ENCODE assay signal across 19 mouse cellular contexts in the genomic region with DNA sequence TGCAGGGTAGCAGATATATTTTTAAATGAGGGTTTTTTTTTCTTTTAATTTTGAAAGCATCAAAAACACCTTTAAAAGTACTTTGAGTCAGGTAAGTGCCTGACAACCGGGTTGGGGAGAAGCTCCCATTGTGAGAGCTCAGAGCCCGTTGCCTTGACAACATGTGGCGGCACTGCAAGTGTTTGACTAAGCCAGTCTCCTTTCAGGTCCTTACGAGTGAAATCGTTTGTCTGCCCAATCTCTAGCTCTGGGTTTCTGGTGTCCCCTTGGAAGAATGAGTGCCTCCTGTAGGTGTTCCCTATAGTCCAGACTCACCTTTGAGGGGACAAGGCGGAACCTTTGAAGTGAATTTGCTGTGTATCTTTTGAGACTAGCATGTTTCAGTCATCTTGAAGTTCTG. TPM values are rescaled to one million over a fixed set of nuclear protein-coding genes. Genes with fewer than 3 reads are reported as not detected.
A peak's percentile ranks its signal among the peaks of the same experiment; 100 is the strongest.
DNase-seq lines count a peak whose midpoint lies in the region; ATAC-seq and TF ChIP-seq lines count a peak whose summit lies in the region.
"Had no signal": no experiment of that assay in that cellular context is flagged by ENCODE, and none has a peak within 500 bp of the region (broad histone marks: within the 10 kb centered on the region; RNA-seq: fewer than 3 reads in every experiment).

No protein-coding gene starts in this region.

- ATAC-seq in forebrain, postnatal 0 days, result peak; percentile 84
- ATAC-seq in midbrain, embryonic 14.5 days (ENCODE audit: low FRiP score, low TSS enrichment), result no peak
- ATAC-seq: lung, postnatal 0 days; Patski had no signal

- no peaks in the 10 kb centered on the region for H3K27me3 ChIP-seq in forebrain, postnatal 0 days (ENCODE audit: insufficient read depth, low read length)
- H3K27me3 ChIP-seq in forebrain, embryonic 10.5 days (ENCODE audit: poor library complexity, severe bottlenecking), result no peaks in the 10 kb centered on the region
- no peaks in the 10 kb centered on the region for H3K27me3 ChIP-seq in midbrain, embryonic 14.5 days (ENCODE audit: control insufficient read depth, insufficient read depth, low read length)
- no peaks in the 10 kb centered on the region for H3K27me3 ChIP-seq in embryonic facial prominence, embryonic 10.5 days (replicated peaks; ENCODE audit: low read depth, poor library complexity, severe bottlenecking)
- H3K27me3 ChIP-seq: heart, embryonic 15.5 days; hindbrain, embryonic 13.5 days; neural tube, embryonic 12.5 days; Patski had no signal

- WGBS in forebrain, postnatal 0 days, result 31% methylated on average over 6 of the region's 6 CpGs
- WGBS in forebrain, embryonic 10.5 days, result 43% methylated on average over 6 of the region's 6 CpGs
- WGBS in midbrain, embryonic 14.5 days, result 18% methylated on average over 6 of the region's 6 CpGs
- 53% methylated on average over 6 of the region's 6 CpGs for WGBS in embryonic facial prominence, embryonic 10.5 days

- H3K4me3 ChIP-seq in forebrain, postnatal 0 days (ENCODE audit: low read depth, low read length), result no peak overlapping the region
- no peak overlapping the region for H3K4me3 ChIP-seq in forebrain, embryonic 10.5 days
- no peak overlapping the region for H3K4me3 ChIP-seq in midbrain, embryonic 14.5 days (replicated peaks; ENCODE audit: low read depth, low read length)
- no peak overlapping the region for H3K4me3 ChIP-seq in embryonic facial prominence, embryonic 10.5 days
- H3K4me3 ChIP-seq: heart, embryonic 15.5 days; hindbrain, embryonic 13.5 days; neural tube, embryonic 12.5 days had no signal

- no peaks in the 10 kb centered on the region; the same call in 1 of the 2 replicates for H3K36me3 ChIP-seq in forebrain, postnatal 0 days (ENCODE audit: insufficient read depth)
- peaks cover 2% of the 10 kb centered on the region; the same call in 1 of the 2 replicates for H3K36me3 ChIP-seq in forebrain, embryonic 10.5 days (replicated peaks)
- H3K36me3 ChIP-seq in midbrain, embryonic 14.5 days (ENCODE audit: control insufficient read depth, insufficient read depth, low read length), result peaks cover 9% of the 10 kb centered on the region
- peaks cover 4% of the 10 kb centered on the region; the same call in 1 of the 2 replicates for H3K36me3 ChIP-seq in embryonic facial prominence, embryonic 10.5 days (replicated peaks)

- no peak for TF ChIP-seq CTCF in forebrain, postnatal 0 days (IDR thresholded peaks at IDR 0.05; ENCODE audit: low read depth)

- peak; percentile 69 for DNase-seq in forebrain, postnatal 0 days
- DNase-seq in forebrain, embryonic 10.5 days (ENCODE audit: extremely low spot score, low spot score), result no peak
- peak; percentile 18 for DNase-seq in lung, postnatal 36 days
- DNase-seq in lung, postnatal 10 days, result no peak
- peak; percentile 69 for DNase-seq in midbrain, embryonic 14.5 days
- no peak for DNase-seq in embryonic facial prominence, embryonic 10.5 days (ENCODE audit: low spot score)
- no peak for DNase-seq in urinary bladder, postnatal 10 days (ENCODE audit: low spot score)
- DNase-seq: cerebellum, adult 18-20 months; kidney, adult 11 months; kidney, postnatal 36 days; left cerebral cortex, postnatal 4 days; spleen, adult 18-20 months; thymus, postnatal 25 days had no signal

- H3K9me3 ChIP-seq in forebrain, postnatal 0 days (ENCODE audit: low read length), result no peaks in the 10 kb centered on the region
- H3K9me3 ChIP-seq in forebrain, embryonic 10.5 days, result no peaks in the 10 kb centered on the region
- no peaks in the 10 kb centered on the region for H3K9me3 ChIP-seq in midbrain, embryonic 14.5 days (ENCODE audit: control insufficient read depth, low read length)
- no peaks in the 10 kb centered on the region for H3K9me3 ChIP-seq in embryonic facial prominence, embryonic 10.5 days
- H3K9me3 ChIP-seq: heart, embryonic 15.5 days; hindbrain, embryonic 13.5 days; neural tube, embryonic 12.5 days had no signal

- H3K27ac ChIP-seq in forebrain, postnatal 0 days (ENCODE audit: low read depth, low read length), result 0 out of 2 replicates have a peak overlapping the region, but pooled peaks have one; percentile 23
- H3K27ac ChIP-seq in forebrain, embryonic 10.5 days, result no peak overlapping the region
- no peak overlapping the region for H3K27ac ChIP-seq in midbrain, embryonic 14.5 days (replicated peaks; ENCODE audit: low read depth, low read length)
- H3K27ac ChIP-seq in embryonic facial prominence, embryonic 10.5 days (replicated peaks), result no peak overlapping the region
- H3K27ac ChIP-seq: heart, embryonic 15.5 days; hindbrain, embryonic 13.5 days; neural tube, embryonic 12.5 days had no signal

- H3K4me2 ChIP-seq in forebrain, postnatal 0 days (ENCODE audit: low read depth), result no peak overlapping the region
- no peak overlapping the region for H3K4me2 ChIP-seq in midbrain, embryonic 14.5 days (ENCODE audit: low read length)
- H3K4me2 ChIP-seq: heart, embryonic 15.5 days; hindbrain, embryonic 13.5 days; liver, embryonic 11.5 days; neural tube, embryonic 12.5 days had no signal

- no peak overlapping the region for H3K9ac ChIP-seq in forebrain, postnatal 0 days
- H3K9ac ChIP-seq in midbrain, embryonic 14.5 days (replicated peaks; ENCODE audit: low read length), result no peak overlapping the region
- H3K9ac ChIP-seq: heart, embryonic 15.5 days; hindbrain, embryonic 13.5 days; neural tube, embryonic 12.5 days had no signal

- no peaks in the 10 kb centered on the region for H3K4me1 ChIP-seq in forebrain, postnatal 0 days (ENCODE audit: insufficient read depth)
- peaks cover 15% of the 10 kb centered on the region for H3K4me1 ChIP-seq in forebrain, embryonic 10.5 days
- no peaks in the 10 kb centered on the region for H3K4me1 ChIP-seq in midbrain, embryonic 14.5 days (ENCODE audit: control insufficient read depth, insufficient read depth, low read length)
- H3K4me1 ChIP-seq in embryonic facial prominence, embryonic 10.5 days, result no peaks in the 10 kb centered on the region
- H3K4me1 ChIP-seq: heart, embryonic 15.5 days; hindbrain, embryonic 13.5 days; neural tube, embryonic 12.5 days had no signal

RNA-seq across cellular contexts. Expression of a gene that starts 31.0 kb away (rescaled TPM):
- 83.3 and 174 TPM in 2 replicates for total RNA-seq in forebrain, postnatal 0 days (2014; rRNA removed)
- 876 and 957 TPM in 2 replicates for polyA plus RNA-seq in forebrain, postnatal 0 days (2015; fragmentation: Nextera tagmentation; extraction: Ambion mirVana)
- 701 and 878 TPM in 2 replicates for polyA plus RNA-seq in forebrain, embryonic 10.5 days (2016; fragmentation: Nextera tagmentation; extraction: Ambion mirVana)
- polyA plus RNA-seq in midbrain, embryonic 14.5 days (2014; fragmentation: Nextera tagmentation; extraction: Ambion mirVana), result 1,346 and 1,403 TPM in 2 replicates
- 705 and 749 TPM in 2 replicates for polyA plus RNA-seq in embryonic facial prominence, embryonic 10.5 days (2016; fragmentation: Nextera tagmentation; extraction: Ambion mirVana)

Comparison
In these comparisons a context has a peak if more than half of its experiments do, and no peak if none do; other contexts are left out.
1. DNase-seq: peak in forebrain, postnatal 0 days (single experiment), lung, postnatal 36 days (single experiment) and midbrain, embryonic 14.5 days (single experiment); none in forebrain, embryonic 10.5 days (single experiment), lung, postnatal 10 days (single experiment), embryonic facial prominence, embryonic 10.5 days (single experiment) and urinary bladder, postnatal 10 days (single experiment).